Mouse (Mus musculus): ENCODE data around the gene Gm11397. TPM values are rescaled to one million over a fixed set of nuclear protein-coding genes. Genes with fewer than 3 reads are reported as not detected.

The Gm11397 gene
- polyA plus RNA-seq (2014; fragmentation: Illumina TruSeq; extraction: RNeasy Lipid Tissue Mini Kit (QIAGEN cat#74804); ENCODE audit: insufficient read depth, low read depth, low replicate concordance): not detected

DNA sequence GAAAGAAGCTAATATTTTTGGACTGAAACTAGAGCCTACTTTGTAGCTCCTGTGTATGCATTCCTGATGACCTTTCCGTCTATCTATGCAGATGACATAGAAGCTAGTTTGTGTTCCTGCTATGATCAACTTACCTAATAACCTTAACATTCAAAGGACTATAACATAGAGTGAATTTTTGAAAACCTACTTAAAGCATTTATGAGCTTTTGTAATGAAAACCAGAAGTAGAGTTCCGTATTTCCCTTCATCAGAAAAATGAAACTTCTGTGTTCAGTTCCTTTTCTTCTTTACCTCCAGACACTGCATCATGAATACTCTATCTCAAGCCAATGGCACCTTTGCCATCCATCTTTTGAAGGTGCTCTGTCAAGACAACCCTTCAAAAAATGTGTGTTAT lies at the start of gene Gm11397:
Gene Gm11397 (plus strand): TSS at position 301 of the 400 bp plus-strand sequence.

Other genes with a start within 250 kb of the Gm11397 start
- not detected for gene Serpinb9c, start 236.0 kb upstream of the Gm11397 start, polyA plus RNA-seq (2014; fragmentation: Illumina TruSeq; extraction: RNeasy Lipid Tissue Mini Kit (QIAGEN cat#74804); ENCODE audit: insufficient read depth, low read depth, low replicate concordance)
- gene Serpinb9d, start 202.8 kb upstream of the Gm11397 start, polyA plus RNA-seq (2014; fragmentation: Illumina TruSeq; extraction: RNeasy Lipid Tissue Mini Kit (QIAGEN cat#74804); ENCODE audit: insufficient read depth, low read depth, low replicate concordance): not detected
- not detected for gene Serpinb9e, start 146.1 kb upstream of the Gm11397 start, polyA plus RNA-seq (2014; fragmentation: Illumina TruSeq; extraction: RNeasy Lipid Tissue Mini Kit (QIAGEN cat#74804); ENCODE audit: insufficient read depth, low read depth, low replicate concordance)
- not detected for gene Serpinb9f, start 71.7 kb upstream of the Gm11397 start, polyA plus RNA-seq (2014; fragmentation: Illumina TruSeq; extraction: RNeasy Lipid Tissue Mini Kit (QIAGEN cat#74804); ENCODE audit: insufficient read depth, low read depth, low replicate concordance)
- not detected for gene Serpinb9g, start 89.0 kb downstream of the Gm11397 start, polyA plus RNA-seq (2014; fragmentation: Illumina TruSeq; extraction: RNeasy Lipid Tissue Mini Kit (QIAGEN cat#74804); ENCODE audit: insufficient read depth, low read depth, low replicate concordance)